Mouse (Mus musculus) liver, adult (tissue): ENCODE measurements at regions not wholly inside any gene's neighbourhood (a gene's known extent, or its start where the extent isn't known, plus 50 kb on each side); places are given as distances from the start of the nearest gene placed in this dataset.

Experiments
- GATA4 ChIP-seq: IDR thresholded peaks from 2 replicates; pipeline ENCODE4 v1.6.1; 2014; ENCODE audit warnings: mild to moderate bottlenecking, low read length; ENCODE audit not compliant: insufficient replicate concordance

GRCm38 (mm10) chr5:64597021-64597420 is 206.2 kb upstream of the Klf3 start:
- no peak for TF ChIP-seq GATA4

- TF ChIP-seq GATA4 = no peak
These were observed 205.7 kb upstream of the Klf3 start for GRCm38 (mm10) chr5:64597451-64597850.

- no peak for TF ChIP-seq GATA4
These were observed 204.6 kb upstream of the Klf3 start for GRCm38 (mm10) chr5:64598606-64599005.

GRCm38 (mm10) chr5:64599015-64599414 is 204.2 kb upstream of the Klf3 start:
- TF ChIP-seq GATA4 = no peak

GRCm38 (mm10) chr5:64599865-64600288 is 203.3 kb upstream of the Klf3 start:
- TF ChIP-seq GATA4 = no peak

- TF ChIP-seq GATA4 = no peak
These were observed 202.8 kb upstream of the Klf3 start for GRCm38 (mm10) chr5:64600392-64600791.

- TF ChIP-seq GATA4 = no peak
These were observed 202.4 kb upstream of the Klf3 start for GRCm38 (mm10) chr5:64600811-64601210.

- TF ChIP-seq GATA4 = no peak
These were observed 201.9 kb upstream of the Klf3 start for GRCm38 (mm10) chr5:64601285-64601684.

- TF ChIP-seq GATA4 = no peak
These were observed 201.4 kb upstream of the Klf3 start for GRCm38 (mm10) chr5:64601832-64602231.

- no peak for TF ChIP-seq GATA4
These were observed 200.7 kb upstream of the Klf3 start for GRCm38 (mm10) chr5:64602356-64602936.

GRCm38 (mm10) chr5:64602996-64603755 is 200.0 kb upstream of the Klf3 start:
- TF ChIP-seq GATA4 = no peak

- no peak for TF ChIP-seq GATA4
These were observed 198.0 kb upstream of the Klf3 start for GRCm38 (mm10) chr5:64605171-64605570.

- no peak for TF ChIP-seq GATA4
These were observed 197.2 kb upstream of the Klf3 start for GRCm38 (mm10) chr5:64605991-64606390.

- no peak for TF ChIP-seq GATA4
These were observed 193.7 kb upstream of the Klf3 start for GRCm38 (mm10) chr5:64609378-64610087.

- TF ChIP-seq GATA4 = no peak
These were observed 193.0 kb upstream of the Klf3 start for GRCm38 (mm10) chr5:64610146-64610545.
